Mouse (Mus musculus): ENCODE data around the gene Igsf3. TPM values are rescaled to one million over a fixed set of nuclear protein-coding genes. Genes with fewer than 3 reads are reported as not detected.

Igsf3 gene
- 10 to 100 TPM; 17.0 to 20.6 TPM for total RNA-seq (2021)

- peak; percentile 63 to 64 for DNase-seq
These were observed at the start of gene Igsf3 for GRCm38 (mm10) chr3:101376538-101377247. Igsf3 (plus strand) TSS chr3:101377083.

GRCm38 (mm10) chr3:101327248-101327647 is 49.6 kb upstream of the Igsf3 start:
- DNase-seq: no peak

GRCm38 (mm10) chr3:101328617-101329016 is 48.3 kb upstream of the Igsf3 start:
- no peak for DNase-seq

GRCm38 (mm10) chr3:101343199-101343924 is 33.5 kb upstream of the Igsf3 start:
- peak; percentile 73 to 74 for DNase-seq

- no peak for DNase-seq
These were observed 32.6 kb upstream of the Igsf3 start for GRCm38 (mm10) chr3:101344246-101344645.

GRCm38 (mm10) chr3:101345299-101345698 is 31.6 kb upstream of the Igsf3 start:
- DNase-seq: no peak

GRCm38 (mm10) chr3:101346806-101347205 is 30.1 kb upstream of the Igsf3 start:
- no peak for DNase-seq

GRCm38 (mm10) chr3:101348501-101349161 is 28.3 kb upstream of the Igsf3 start:
- DNase-seq: no peak

GRCm38 (mm10) chr3:101349542-101350307 is 27.2 kb upstream of the Igsf3 start:
- no peak for DNase-seq

- DNase-seq: no peak
These were observed 26.5 kb upstream of the Igsf3 start for GRCm38 (mm10) chr3:101350406-101350805.

GRCm38 (mm10) chr3:101354490-101354889 is 22.4 kb upstream of the Igsf3 start:
- no peak for DNase-seq

GRCm38 (mm10) chr3:101355702-101356101 is 21.2 kb upstream of the Igsf3 start:
- no peak for DNase-seq

GRCm38 (mm10) chr3:101356583-101357553 is 20.0 kb upstream of the Igsf3 start:
- DNase-seq: no peak

GRCm38 (mm10) chr3:101360832-101361231 is 16.1 kb upstream of the Igsf3 start:
- no peak for DNase-seq

- DNase-seq: no peak
These were observed 14.5 kb upstream of the Igsf3 start for GRCm38 (mm10) chr3:101362391-101362790.

- no peak for DNase-seq
These were observed 13.3 kb upstream of the Igsf3 start for GRCm38 (mm10) chr3:101363574-101363973.

- DNase-seq: no peak
These were observed 11.7 kb upstream of the Igsf3 start for GRCm38 (mm10) chr3:101365081-101365612.

- no peak for DNase-seq
These were observed 11.0 kb upstream of the Igsf3 start for GRCm38 (mm10) chr3:101365911-101366310.

GRCm38 (mm10) chr3:101367372-101367771 is 9.5 kb upstream of the Igsf3 start:
- DNase-seq: no peak

GRCm38 (mm10) chr3:101369301-101369881 is 7.5 kb upstream of the Igsf3 start:
- DNase-seq: no peak

All from layer of hippocampus, postnatal 36 days (tissue).